Mouse (Mus musculus) heart, embryonic 16.5 days (tissue): ENCODE measurements at regions not wholly inside any gene's neighbourhood (a gene's known extent, or its start where the extent isn't known, plus 50 kb on each side); places are given as distances from the start of the nearest gene placed in this dataset.

Experiments
- ATAC-seq: fragments of 200-750 bp; cut with Nextera tagmentation; replicated peaks from 2 replicates; pipeline ENCODE4 v1.8.0; 2017; ENCODE audit warnings: moderate number of reproducible peaks; ENCODE audit not compliant: insufficient read depth, low FRiP score; ENCODE audit errors: extremely low read depth
- H3K27ac ChIP-seq: fragments of 300-500 bp; sonication (generic); 2 replicates; pipeline ENCODE4 v1.5.1; 2014; ENCODE audit warnings: mild to moderate bottlenecking, low read length, control low read depth, moderate library complexity
- H3K27me3 ChIP-seq: fragments of 300-500 bp; sonication (generic); 2 replicates; pipeline ENCODE4 v1.6.1; 2014; ENCODE audit warnings: low read length, mixed read lengths; ENCODE audit not compliant: control insufficient read depth, insufficient read depth
- H3K36me3 ChIP-seq: fragments of 300-500 bp; sonication (generic); 2 replicates; pipeline ENCODE4 v1.6.1; 2014; ENCODE audit not compliant: control insufficient read depth, insufficient read depth
- H3K4me1 ChIP-seq: fragments of 300-500 bp; sonication (generic); 2 replicates; pipeline ENCODE4 v1.6.1; 2014; ENCODE audit warnings: low read length, mixed read lengths; ENCODE audit not compliant: control insufficient read depth, insufficient read depth
- H3K4me2 ChIP-seq: fragments of 300-500 bp; sonication (generic); 2 replicates; pipeline ENCODE4 v1.6.1; 2014; ENCODE audit warnings: low read depth, mild to moderate bottlenecking, control low read depth, low read length
- H3K4me3 ChIP-seq: fragments of 300-500 bp; sonication (generic); 2 replicates; pipeline ENCODE4 v1.5.1; 2014; ENCODE audit warnings: mild to moderate bottlenecking, control low read depth, low read length
- H3K9ac ChIP-seq: fragments of 300-500 bp; sonication (generic); 2 replicates; pipeline ENCODE4 v1.6.1; 2014; ENCODE audit warnings: low read length, control low read depth
- H3K9me3 ChIP-seq: fragments of 300-500 bp; sonication (generic); replicated peaks from 2 replicates; pipeline ENCODE4 v1.6.1; 2016; ENCODE audit warnings: low read length; ENCODE audit not compliant: control insufficient read depth
- WGBS: fragments of 180-500 bp; shearing (Covaris S2); extraction: QIAGEN DNeasy Blood & Tissue Kit; methylation state at CpG from one replicate; pipeline ENCODE4 v1.1.7; 2014; 5-methylcytosine and 5-hydroxymethylcytosine counted together

- H3K4me3 ChIP-seq, result no peak overlapping the region
- H3K9ac ChIP-seq, result no peak overlapping the region
- no peaks in the 10 kb centered on the region for H3K27me3 ChIP-seq
- no peaks in the 10 kb centered on the region for H3K4me1 ChIP-seq
- H3K27ac ChIP-seq, result no peak overlapping the region
- ATAC-seq, result no peak
- no peaks in the 10 kb centered on the region for H3K9me3 ChIP-seq
- WGBS, result 73% methylated on average over 3 of the region's 3 CpGs
- no peak overlapping the region for H3K4me2 ChIP-seq
- H3K36me3 ChIP-seq, result no peaks in the 10 kb centered on the region
Observed at GRCm38 (mm10) chr3:154414358-154414757, 83.9 kb upstream of the Lhx8 start.

- H3K4me1 ChIP-seq, result no peaks in the 10 kb centered on the region
- H3K27ac ChIP-seq, result no peak overlapping the region
- no peaks in the 10 kb centered on the region for H3K27me3 ChIP-seq
- H3K9ac ChIP-seq, result no peak overlapping the region
- 91% methylated on average over 2 of the region's 2 CpGs for WGBS
- no peak overlapping the region for H3K4me3 ChIP-seq
- H3K9me3 ChIP-seq, result no peaks in the 10 kb centered on the region
- no peaks in the 10 kb centered on the region for H3K36me3 ChIP-seq
- no peak overlapping the region for H3K4me2 ChIP-seq
- no peak for ATAC-seq
Observed at GRCm38 (mm10) chr3:154410292-154410691, 79.8 kb upstream of the Lhx8 start.

GRCm38 (mm10) chr3:154402081-154402480 is 71.6 kb upstream of the Lhx8 start:
- Histone ChIP-seq H3K36me3 (no peaks in the 10 kb centered on the region), H3K4me1 (peaks cover 7% of the 10 kb centered on the region), H3K27me3 (no peaks in the 10 kb centered on the region), H3K4me2 (no peak overlapping the region), H3K9me3 (no peaks in the 10 kb centered on the region), H3K27ac (no peak overlapping the region), H3K9ac (no peak overlapping the region), H3K4me3 (no peak overlapping the region)
- ATAC-seq, result no peak
- whole genome bisulfite sequencing, result 26% methylated on average over 4 of the region's 4 CpGs

DNA sequence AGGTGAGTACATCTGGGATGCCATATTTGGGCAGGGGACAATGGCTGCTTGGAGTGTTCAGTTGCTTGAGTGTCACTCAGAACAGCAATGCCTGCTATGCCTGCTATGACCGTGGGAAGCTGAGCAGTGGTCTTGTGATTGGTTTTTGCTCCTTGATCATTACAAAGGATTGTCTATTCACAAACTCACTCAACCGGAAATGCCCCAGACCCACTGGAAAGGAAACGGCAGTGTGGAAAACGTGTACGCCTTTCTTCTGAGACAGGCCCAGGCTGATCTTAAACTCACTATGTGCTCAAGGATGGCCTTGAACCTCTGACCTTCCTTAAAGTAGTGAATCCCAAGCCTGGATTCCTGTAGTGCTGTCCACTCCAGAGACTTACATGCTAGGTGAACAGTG is 63.2 kb upstream of the Lhx8 start:
- Histone ChIP-seq H3K4me1 (no peaks in the 10 kb centered on the region), H3K27ac (no peak overlapping the region), H3K27me3 (0 out of 2 replicates have a peak, but pooled peaks cover 2% of the 10 kb centered on the region), H3K36me3 (no peaks in the 10 kb centered on the region), H3K4me3 (no peak overlapping the region), H3K9ac (no peak overlapping the region), H3K9me3 (no peaks in the 10 kb centered on the region), H3K4me2 (no peak overlapping the region)
- WGBS, result 76% methylated on average over 5 of the region's 5 CpGs
- no peak for ATAC-seq

DNA sequence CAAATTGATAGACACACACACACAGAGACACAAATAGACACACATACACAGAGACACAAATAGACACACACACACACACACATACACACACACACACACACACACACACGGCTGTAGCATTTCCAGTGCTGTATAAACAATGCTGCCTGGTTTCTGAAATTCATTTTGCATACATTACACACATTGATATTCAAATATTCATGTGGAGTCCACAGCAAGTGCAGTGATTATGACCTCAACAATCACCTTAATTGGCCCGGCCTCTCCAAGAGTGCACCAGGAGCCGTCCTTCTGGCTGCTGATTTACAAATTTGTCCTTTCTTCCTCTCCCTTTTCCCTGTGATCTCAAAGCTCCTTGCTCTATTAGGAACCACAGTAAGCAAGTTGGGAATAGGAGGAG is 61.2 kb upstream of the Lhx8 start:
- H3K27me3 ChIP-seq, result 0 out of 2 replicates have a peak, but pooled peaks cover 2% of the 10 kb centered on the region
- no peak overlapping the region for H3K4me3 ChIP-seq
- H3K9ac ChIP-seq, result no peak overlapping the region
- no peak for ATAC-seq
- H3K36me3 ChIP-seq, result no peaks in the 10 kb centered on the region
- H3K27ac ChIP-seq, result no peak overlapping the region
- H3K9me3 ChIP-seq, result no peaks in the 10 kb centered on the region
- 71% methylated on average over 3 of the region's 3 CpGs for WGBS
- H3K4me2 ChIP-seq, result no peak overlapping the region
- no peaks in the 10 kb centered on the region for H3K4me1 ChIP-seq

- 81% methylated on average over 5 of the region's 5 CpGs for WGBS
- Histone ChIP-seq H3K4me2 (no peak overlapping the region), H3K9me3 (no peaks in the 10 kb centered on the region), H3K9ac (no peak overlapping the region), H3K27me3 (0 out of 2 replicates have a peak, but pooled peaks cover 2% of the 10 kb centered on the region), H3K36me3 (no peaks in the 10 kb centered on the region), H3K27ac (no peak overlapping the region), H3K4me1 (no peaks in the 10 kb centered on the region), H3K4me3 (no peak overlapping the region)
- ATAC-seq, result no peak
Observed at GRCm38 (mm10) chr3:154388656-154389055, 58.2 kb upstream of the Lhx8 start.

GRCm38 (mm10) chr3:154387271-154387670 is 56.8 kb upstream of the Lhx8 start:
- WGBS, result 78% methylated on average over 1 of the region's 1 CpGs
- H3K4me2 ChIP-seq, result no peak overlapping the region
- H3K4me1 ChIP-seq, result no peaks in the 10 kb centered on the region
- no peak overlapping the region for H3K9ac ChIP-seq
- H3K4me3 ChIP-seq, result no peak overlapping the region
- ATAC-seq, result no peak
- no peak overlapping the region for H3K27ac ChIP-seq
- H3K9me3 ChIP-seq, result no peaks in the 10 kb centered on the region
- H3K27me3 ChIP-seq, result 0 out of 2 replicates have a peak, but pooled peaks cover 2% of the 10 kb centered on the region
- no peaks in the 10 kb centered on the region for H3K36me3 ChIP-seq

- H3K9ac ChIP-seq, result no peak overlapping the region
- WGBS, result 25% methylated on average over 10 of the region's 10 CpGs
- H3K27me3 ChIP-seq, result 0 out of 2 replicates have a peak, but pooled peaks cover 2% of the 10 kb centered on the region
- no peak overlapping the region for H3K4me3 ChIP-seq
- ATAC-seq, result no peak
- no peaks in the 10 kb centered on the region for H3K4me1 ChIP-seq
- H3K27ac ChIP-seq, result no peak overlapping the region
- H3K36me3 ChIP-seq, result no peaks in the 10 kb centered on the region
- H3K4me2 ChIP-seq, result no peak overlapping the region
- H3K9me3 ChIP-seq, result no peaks in the 10 kb centered on the region
Observed at GRCm38 (mm10) chr3:154385831-154386312, 55.4 kb upstream of the Lhx8 start.

DNA sequence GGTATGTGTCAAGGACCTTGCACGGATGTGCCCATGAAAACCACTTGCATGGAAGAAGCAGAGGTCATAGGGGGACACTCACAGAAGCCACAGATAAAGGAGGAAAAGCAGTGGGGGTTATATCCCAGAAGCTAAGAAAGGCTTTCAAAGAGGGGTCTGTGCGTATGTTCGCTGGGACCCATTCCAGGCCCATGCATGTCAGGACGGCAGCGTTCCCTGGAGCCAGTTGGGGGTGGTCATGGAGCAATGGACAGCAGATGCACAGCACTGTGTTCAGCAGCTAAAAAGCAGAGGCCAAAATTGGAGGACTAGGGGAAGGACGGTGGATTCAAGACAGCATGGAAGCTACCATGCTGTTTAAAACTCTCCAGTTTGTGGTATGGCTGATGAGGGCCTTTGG is 52.4 kb upstream of the Lhx8 start:
- H3K27me3 ChIP-seq, result no peaks in the 10 kb centered on the region
- no peaks in the 10 kb centered on the region for H3K36me3 ChIP-seq
- no peak overlapping the region for H3K4me3 ChIP-seq
- no peak overlapping the region for H3K9ac ChIP-seq
- no peaks in the 10 kb centered on the region for H3K9me3 ChIP-seq
- H3K4me2 ChIP-seq, result no peak overlapping the region
- H3K27ac ChIP-seq, result no peak overlapping the region
- ATAC-seq, result no peak
- no peaks in the 10 kb centered on the region for H3K4me1 ChIP-seq
- WGBS, result 84% methylated on average over 6 of the region's 6 CpGs
